Mouse (Mus musculus): ENCODE measurements around the gene Zc3h12c. TPM values are rescaled to one million over a fixed set of nuclear protein-coding genes. Genes with fewer than 3 reads are reported as not detected.
A peak's percentile ranks its signal among the peaks of the same experiment; 100 is the strongest.

Gene Zc3h12c
- total and polyA plus RNA-seq, 2 experiments from 2014 or later, result 3.5 to 10.8 TPM

DNA sequence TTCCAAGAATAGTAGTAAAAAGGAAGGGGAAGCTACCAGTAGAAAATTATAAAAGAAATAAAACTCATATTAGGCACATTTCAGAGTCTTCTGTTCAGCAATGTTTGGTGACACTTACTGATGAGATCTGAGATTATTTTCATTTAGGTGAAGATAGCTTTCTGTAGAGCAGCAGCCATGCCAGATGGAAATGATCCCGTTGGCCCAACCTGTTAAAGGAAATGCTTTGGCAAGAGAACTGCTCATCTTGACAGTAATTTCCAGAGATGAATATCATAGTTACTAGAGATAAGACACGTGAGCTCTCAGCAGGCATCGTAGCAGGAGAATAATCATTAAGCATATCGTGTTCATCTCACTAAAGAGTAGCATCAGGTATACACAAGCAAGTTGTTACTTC, 31.9 kb upstream of the Zc3h12c start:
- ATAC-seq, result no peak
- 72% methylated on average over 4 of the region's 4 CpGs for WGBS
- H3K27ac ChIP-seq, result no peak overlapping the region
- H3K9ac ChIP-seq (replicated peaks; ENCODE audit: low read length), result no peak overlapping the region
- no peak overlapping the region for H3K4me3 ChIP-seq (ENCODE audit: low read length)
- H3K27me3 ChIP-seq (ENCODE audit: insufficient read depth, low read length), result no peaks in the 10 kb centered on the region
- H3K4me2 ChIP-seq (ENCODE audit: low read depth, low read length), result no peak overlapping the region
- TF ChIP-seq CTCF (IDR thresholded peaks at IDR 0.05; ENCODE audit: low read depth), result no peak
- no peaks in the 10 kb centered on the region for H3K4me1 ChIP-seq (ENCODE audit: insufficient read depth, low read length)
- no peaks in the 10 kb centered on the region for H3K36me3 ChIP-seq (ENCODE audit: insufficient read depth, low read length)
- no peak for DNase-seq (ENCODE audit: low spot score)
- H3K9me3 ChIP-seq (ENCODE audit: low read length), result no peaks in the 10 kb centered on the region

DNA sequence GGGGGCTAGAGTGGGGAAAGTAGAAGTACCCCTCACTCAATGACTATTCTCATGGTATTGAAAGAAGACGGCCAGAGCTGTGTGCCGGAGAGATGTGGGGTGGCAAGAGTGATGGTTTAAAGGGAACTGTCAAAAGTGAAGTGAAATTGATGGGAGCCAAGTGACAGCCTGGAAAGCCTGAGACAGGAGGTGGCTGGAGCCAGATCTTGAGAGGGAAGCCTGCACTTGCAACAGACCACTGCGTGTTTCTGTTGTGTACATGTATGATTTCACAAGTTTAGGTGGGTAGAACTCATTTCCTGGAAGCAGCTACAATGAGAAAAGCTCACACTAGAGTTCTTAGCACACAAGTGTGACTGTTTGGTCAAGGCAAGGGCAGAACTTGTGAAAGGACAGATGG, 27.5 kb upstream of the Zc3h12c start:
- H3K9ac ChIP-seq (replicated peaks; ENCODE audit: low read length), result no peak overlapping the region
- WGBS, result 83% methylated on average over 3 of the region's 3 CpGs
- no peak overlapping the region for H3K4me2 ChIP-seq (ENCODE audit: low read depth, low read length)
- no peak for ATAC-seq
- H3K27ac ChIP-seq, result no peak overlapping the region
- no peaks in the 10 kb centered on the region for H3K27me3 ChIP-seq (ENCODE audit: insufficient read depth, low read length)
- no peak overlapping the region for H3K4me3 ChIP-seq (ENCODE audit: low read length)
- no peaks in the 10 kb centered on the region for H3K36me3 ChIP-seq (ENCODE audit: insufficient read depth, low read length)
- no peaks in the 10 kb centered on the region for H3K4me1 ChIP-seq (ENCODE audit: insufficient read depth, low read length)
- no peak for DNase-seq (ENCODE audit: low spot score)
- TF ChIP-seq CTCF (IDR thresholded peaks at IDR 0.05; ENCODE audit: low read depth), result no peak
- no peaks in the 10 kb centered on the region for H3K9me3 ChIP-seq (ENCODE audit: low read length)

DNA sequence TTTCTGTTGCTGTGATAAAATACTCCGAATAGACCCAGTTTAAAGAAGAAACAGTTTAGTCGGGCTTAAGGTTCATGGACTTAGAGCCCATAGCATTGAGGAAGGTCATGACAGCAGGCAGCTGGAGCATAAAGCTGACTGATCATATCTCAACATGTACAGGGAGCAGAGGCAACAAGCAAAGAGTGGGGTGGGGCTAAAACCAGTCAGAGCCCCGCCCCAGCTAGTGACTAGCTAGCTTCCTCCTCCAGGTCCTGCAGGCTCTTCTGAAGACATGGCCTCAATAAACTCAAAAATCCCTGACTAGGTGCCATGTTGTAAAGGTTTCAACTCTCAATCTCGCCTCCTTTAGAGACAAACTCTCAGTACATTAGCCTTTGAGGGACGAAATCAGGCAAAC, 25.5 kb upstream of the Zc3h12c start:
- Histone ChIP-seq H3K4me3 (ENCODE audit: low read length) (no peak overlapping the region), H3K4me1 (ENCODE audit: insufficient read depth, low read length) (no peaks in the 10 kb centered on the region), H3K9ac (replicated peaks; ENCODE audit: low read length) (no peak overlapping the region), H3K4me2 (ENCODE audit: low read depth, low read length) (no peak overlapping the region), H3K27ac (no peak overlapping the region), H3K9me3 (ENCODE audit: low read length) (no peaks in the 10 kb centered on the region), H3K27me3 (ENCODE audit: insufficient read depth, low read length) (no peaks in the 10 kb centered on the region), H3K36me3 (ENCODE audit: insufficient read depth, low read length) (no peaks in the 10 kb centered on the region)
- DNase-seq (ENCODE audit: low spot score), result no peak
- WGBS, result 88% methylated on average over 5 of the region's 5 CpGs
- no peak for TF ChIP-seq CTCF (IDR thresholded peaks at IDR 0.05; ENCODE audit: low read depth)
- ATAC-seq, result no peak

DNA sequence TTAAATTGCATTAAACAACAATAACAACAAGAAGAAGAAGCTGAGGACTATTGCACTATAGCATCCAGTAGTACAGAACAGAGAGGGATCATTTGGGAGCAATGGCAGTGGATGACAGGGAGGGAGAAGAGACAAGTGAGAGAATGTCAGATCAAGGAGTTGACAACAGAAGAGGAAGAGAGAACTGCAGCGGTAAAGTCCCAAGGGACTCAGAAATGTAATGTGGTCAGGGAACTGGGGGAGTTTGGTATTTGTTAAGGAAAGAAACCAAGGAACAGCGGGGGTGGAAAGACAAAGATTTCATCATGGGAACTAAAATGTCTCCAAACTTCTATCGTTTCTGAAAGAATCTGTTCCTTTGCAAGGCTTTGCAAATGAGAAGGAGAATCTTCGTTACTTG, 22.5 kb upstream of the Zc3h12c start:
- no peaks in the 10 kb centered on the region for H3K9me3 ChIP-seq (ENCODE audit: low read length)
- no peaks in the 10 kb centered on the region for H3K4me1 ChIP-seq (ENCODE audit: insufficient read depth, low read length)
- no peak for TF ChIP-seq CTCF (IDR thresholded peaks at IDR 0.05; ENCODE audit: low read depth)
- no peak overlapping the region for H3K9ac ChIP-seq (replicated peaks; ENCODE audit: low read length)
- no peaks in the 10 kb centered on the region for H3K27me3 ChIP-seq (ENCODE audit: insufficient read depth, low read length)
- WGBS, result 89% methylated on average over 4 of the region's 4 CpGs
- no peak overlapping the region for H3K27ac ChIP-seq
- H3K36me3 ChIP-seq (ENCODE audit: insufficient read depth, low read length), result no peaks in the 10 kb centered on the region
- DNase-seq (ENCODE audit: low spot score), result no peak
- H3K4me3 ChIP-seq (ENCODE audit: low read length), result no peak overlapping the region
- ATAC-seq, result no peak
- no peak overlapping the region for H3K4me2 ChIP-seq (ENCODE audit: low read depth, low read length)

DNA sequence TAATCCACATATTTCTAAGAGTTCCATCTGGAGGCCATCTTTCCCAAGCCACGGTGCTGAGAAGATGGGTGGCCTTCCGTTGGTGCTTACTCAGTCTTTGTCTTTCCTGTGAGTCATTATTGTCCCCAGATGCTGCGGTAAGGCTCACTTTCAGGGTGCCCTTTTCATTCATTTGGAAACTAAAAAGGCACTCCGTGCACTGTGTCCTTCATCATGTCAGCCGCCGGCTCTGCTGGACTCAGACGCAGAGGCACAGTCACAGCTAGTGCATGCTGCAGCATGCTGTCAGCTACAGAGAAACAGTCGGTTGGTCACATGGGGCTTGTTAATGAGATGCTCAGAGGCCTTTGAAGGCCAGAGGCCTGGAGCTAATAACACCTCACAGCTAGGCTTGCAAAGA, 19.7 kb upstream of the Zc3h12c start:
- TF ChIP-seq CTCF (IDR thresholded peaks at IDR 0.05; ENCODE audit: low read depth), result no peak
- Histone ChIP-seq H3K9ac (replicated peaks; ENCODE audit: low read length) (no peak overlapping the region), H3K9me3 (ENCODE audit: low read length) (no peaks in the 10 kb centered on the region), H3K27ac (no peak overlapping the region), H3K4me3 (ENCODE audit: low read length) (no peak overlapping the region), H3K36me3 (ENCODE audit: insufficient read depth, low read length) (no peaks in the 10 kb centered on the region), H3K4me2 (ENCODE audit: low read depth, low read length) (peak overlapping the region; percentile 1; the same call in 1 of the 2 replicates), H3K4me1 (ENCODE audit: insufficient read depth, low read length) (no peaks in the 10 kb centered on the region), H3K27me3 (ENCODE audit: insufficient read depth, low read length) (no peaks in the 10 kb centered on the region)
- ATAC-seq (peak; percentile 59; the same call in 1 of the 2 replicates), DNase-seq (ENCODE audit: low spot score) (peak; percentile 56)
- WGBS, result 10% methylated on average over 8 of the region's 8 CpGs

DNA sequence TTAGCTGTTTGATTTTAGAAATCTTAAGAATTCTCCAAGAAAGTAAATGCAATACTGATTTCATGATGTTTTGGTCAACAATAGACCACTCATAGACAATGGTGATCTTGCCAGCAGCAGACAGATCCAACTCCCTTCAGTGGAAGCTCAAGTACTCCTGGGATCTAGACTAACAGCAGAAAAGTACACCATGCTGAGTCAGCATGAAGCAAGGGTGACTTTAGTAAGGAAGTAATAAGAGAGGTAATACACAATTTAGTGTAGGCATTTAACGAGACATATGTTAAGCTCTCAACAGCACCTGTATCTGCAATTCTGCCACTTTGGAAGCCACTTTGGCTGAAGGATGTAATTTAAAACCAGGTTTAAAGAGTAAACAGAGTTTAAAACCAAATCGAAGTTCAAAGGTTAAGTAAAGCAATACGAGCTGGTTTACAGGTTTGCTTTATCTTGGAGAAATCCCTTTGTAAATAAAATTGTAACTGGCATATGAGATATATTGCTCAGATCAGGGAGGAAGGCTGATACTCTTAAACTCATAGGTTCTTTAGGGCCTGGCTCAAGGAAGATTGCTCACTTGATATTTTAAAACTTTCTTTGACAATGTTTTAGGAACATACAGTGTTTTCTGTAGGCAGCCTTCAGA, 18.0 kb upstream of the Zc3h12c start:
- no peak overlapping the region for H3K4me2 ChIP-seq (ENCODE audit: low read depth, low read length)
- no peak overlapping the region for H3K9ac ChIP-seq (replicated peaks; ENCODE audit: low read length)
- H3K36me3 ChIP-seq (ENCODE audit: insufficient read depth, low read length), result no peaks in the 10 kb centered on the region
- H3K27ac ChIP-seq, result no peak overlapping the region
- DNase-seq (ENCODE audit: low spot score) (no peak), ATAC-seq (no peak)
- no peak for TF ChIP-seq CTCF (IDR thresholded peaks at IDR 0.05; ENCODE audit: low read depth)
- H3K9me3 ChIP-seq (ENCODE audit: low read length), result no peaks in the 10 kb centered on the region
- WGBS, result 92% methylated on average over 3 of the region's 3 CpGs
- no peaks in the 10 kb centered on the region for H3K27me3 ChIP-seq (ENCODE audit: insufficient read depth, low read length)
- no peak overlapping the region for H3K4me3 ChIP-seq (ENCODE audit: low read length)
- no peaks in the 10 kb centered on the region for H3K4me1 ChIP-seq (ENCODE audit: insufficient read depth, low read length)

DNA sequence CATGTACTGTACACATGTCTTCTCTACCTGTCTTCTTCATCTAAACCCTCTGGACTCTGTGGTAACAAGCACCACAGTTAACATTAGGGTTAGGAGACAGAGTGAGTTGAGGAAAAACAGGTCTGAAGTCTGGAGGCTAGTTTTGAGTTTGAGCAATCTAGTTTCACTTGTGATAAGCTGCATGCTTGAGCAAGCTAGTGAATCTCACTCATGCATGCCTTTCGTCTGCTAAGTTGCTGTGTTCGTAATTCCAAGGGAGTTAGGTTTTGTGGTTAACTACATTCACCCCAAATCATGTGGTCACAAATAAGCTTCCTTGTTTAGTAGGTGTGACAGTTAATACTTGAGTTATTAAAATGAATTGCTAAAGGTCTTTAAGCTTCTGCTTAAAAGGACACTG, 13.0 kb upstream of the Zc3h12c start:
- H3K4me2 ChIP-seq (ENCODE audit: low read depth, low read length), result no peak overlapping the region
- no peak overlapping the region for H3K27ac ChIP-seq
- H3K9me3 ChIP-seq (ENCODE audit: low read length), result no peaks in the 10 kb centered on the region
- no peaks in the 10 kb centered on the region for H3K36me3 ChIP-seq (ENCODE audit: insufficient read depth, low read length)
- H3K4me1 ChIP-seq (ENCODE audit: insufficient read depth, low read length), result no peaks in the 10 kb centered on the region
- no peaks in the 10 kb centered on the region for H3K27me3 ChIP-seq (ENCODE audit: insufficient read depth, low read length)
- ATAC-seq (no peak), DNase-seq (ENCODE audit: low spot score) (no peak)
- WGBS, result 79% methylated on average over 2 of the region's 2 CpGs
- H3K9ac ChIP-seq (replicated peaks; ENCODE audit: low read length), result no peak overlapping the region
- no peak for TF ChIP-seq CTCF (IDR thresholded peaks at IDR 0.05; ENCODE audit: low read depth)
- no peak overlapping the region for H3K4me3 ChIP-seq (ENCODE audit: low read length)
